Mouse (Mus musculus): ENCODE results near the gene Cacfd1. TPM values are rescaled to one million over a fixed set of nuclear protein-coding genes. Genes with fewer than 3 reads are reported as not detected.

Cacfd1 gene
- polyA plus RNA-seq, 1 experiment: 8.3 TPM

- no peaks in the 10 kb centered on the region for H3K36me3 ChIP-seq (replicated peaks; ENCODE audit: low read length)
- H3K4me1 ChIP-seq: peaks cover 3% of the 10 kb centered on the region
- H3K27me3 ChIP-seq (replicated peaks): peaks cover 72% of the 10 kb centered on the region
- no peak overlapping the region for H3K4me3 ChIP-seq (replicated peaks)
- no peaks in the 10 kb centered on the region for H3K9me3 ChIP-seq
- TF ChIP-seq FLI1 (IDR thresholded peaks at IDR 0.05; ENCODE audit: low read length) (no peak), GATA1 (IDR thresholded peaks at IDR 0.05; ENCODE audit: borderline replicate concordance, low read length) (no peak)
Observed at GRCm38 (mm10) chr2:26984640-26985039, 25.1 kb upstream of the Cacfd1 start.

DNA sequence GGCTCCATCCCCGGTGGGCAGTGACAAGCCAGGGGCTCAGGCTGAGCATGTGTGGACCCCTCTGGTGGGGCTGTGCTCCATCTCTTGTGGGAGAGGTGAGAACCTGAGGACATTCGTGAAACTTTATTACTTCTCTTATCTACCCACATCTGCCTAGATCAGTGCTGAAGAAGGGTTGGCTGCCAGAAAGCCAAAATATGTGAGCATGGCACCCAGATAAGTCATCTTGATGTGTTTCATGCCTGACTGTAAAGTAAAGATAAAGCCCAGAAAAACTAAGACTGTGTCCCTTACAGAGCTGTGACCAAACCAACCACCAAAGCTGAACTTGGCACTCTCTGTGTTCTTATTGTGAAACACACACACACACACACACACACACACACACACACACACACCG is 15.8 kb upstream of the Cacfd1 start:
- Histone ChIP-seq H3K27me3 (replicated peaks) (peaks cover 41% of the 10 kb centered on the region), H3K9me3 (peaks cover 5% of the 10 kb centered on the region; the same call in 1 of the 2 replicates), H3K36me3 (replicated peaks; ENCODE audit: low read length) (no peaks in the 10 kb centered on the region), H3K4me1 (no peaks in the 10 kb centered on the region; the same call in 1 of the 2 replicates), H3K4me3 (replicated peaks) (no peak overlapping the region)
- no peak for TF ChIP-seq FLI1 (IDR thresholded peaks at IDR 0.05; ENCODE audit: low read length)
- TF ChIP-seq GATA1 (IDR thresholded peaks at IDR 0.05; ENCODE audit: borderline replicate concordance, low read length): no peak

GRCm38 (mm10) chr2:26997498-26997897 is 12.2 kb upstream of the Cacfd1 start:
- TF ChIP-seq GATA1 (IDR thresholded peaks at IDR 0.05; ENCODE audit: borderline replicate concordance, low read length): no peak
- no peak for TF ChIP-seq FLI1 (IDR thresholded peaks at IDR 0.05; ENCODE audit: low read length)
- no peaks in the 10 kb centered on the region; the same call in 1 of the 2 replicates for H3K4me1 ChIP-seq
- H3K9me3 ChIP-seq: no peaks in the 10 kb centered on the region
- H3K27me3 ChIP-seq (replicated peaks): peaks cover 18% of the 10 kb centered on the region
- H3K4me3 ChIP-seq (replicated peaks): no peak overlapping the region
- H3K36me3 ChIP-seq (replicated peaks; ENCODE audit: low read length): no peaks in the 10 kb centered on the region

DNA sequence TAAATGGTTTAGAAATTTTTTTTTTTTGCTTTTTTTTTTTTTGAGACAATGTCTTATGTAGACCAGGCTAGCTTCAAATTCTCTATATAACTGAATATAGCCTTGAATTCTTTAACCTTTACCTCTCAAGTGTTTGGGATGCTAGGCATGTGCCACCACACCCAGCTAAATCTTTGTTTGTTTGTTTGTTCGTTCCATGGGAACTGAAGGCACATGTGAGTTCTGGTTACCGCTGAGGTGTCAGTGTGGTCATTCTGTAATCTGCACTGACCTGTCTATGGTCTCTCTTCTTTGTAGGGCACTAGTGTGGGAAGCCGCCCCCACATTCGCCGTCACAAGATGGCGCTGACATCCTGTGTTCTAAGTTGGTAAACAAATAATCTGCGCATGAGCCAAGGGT is 11.7 kb upstream of the Cacfd1 start:
- no peaks in the 10 kb centered on the region for H3K9me3 ChIP-seq
- no peaks in the 10 kb centered on the region; the same call in 1 of the 2 replicates for H3K4me1 ChIP-seq
- no peak for TF ChIP-seq FLI1 (IDR thresholded peaks at IDR 0.05; ENCODE audit: low read length)
- no peak for TF ChIP-seq GATA1 (IDR thresholded peaks at IDR 0.05; ENCODE audit: borderline replicate concordance, low read length)
- no peak overlapping the region for H3K4me3 ChIP-seq (replicated peaks)
- H3K36me3 ChIP-seq (replicated peaks; ENCODE audit: low read length): no peaks in the 10 kb centered on the region
- peaks cover 15% of the 10 kb centered on the region for H3K27me3 ChIP-seq (replicated peaks)

GRCm38 (mm10) chr2:27006255-27006654 is 3.5 kb upstream of the Cacfd1 start:
- H3K27me3 ChIP-seq (replicated peaks): peaks cover 21% of the 10 kb centered on the region
- TF ChIP-seq GATA1 (IDR thresholded peaks at IDR 0.05; ENCODE audit: borderline replicate concordance, low read length) (no peak), FLI1 (IDR thresholded peaks at IDR 0.05; ENCODE audit: low read length) (no peak)
- H3K36me3 ChIP-seq (replicated peaks; ENCODE audit: low read length): no peaks in the 10 kb centered on the region
- peaks cover 31% of the 10 kb centered on the region for H3K4me1 ChIP-seq
- H3K9me3 ChIP-seq: no peaks in the 10 kb centered on the region
- H3K4me3 ChIP-seq (replicated peaks): no peak overlapping the region

- no peak overlapping the region for H3K4me3 ChIP-seq (replicated peaks)
Observed at GRCm38 (mm10) chr2:27007701-27008100, 2.0 kb upstream of the Cacfd1 start.

DNA sequence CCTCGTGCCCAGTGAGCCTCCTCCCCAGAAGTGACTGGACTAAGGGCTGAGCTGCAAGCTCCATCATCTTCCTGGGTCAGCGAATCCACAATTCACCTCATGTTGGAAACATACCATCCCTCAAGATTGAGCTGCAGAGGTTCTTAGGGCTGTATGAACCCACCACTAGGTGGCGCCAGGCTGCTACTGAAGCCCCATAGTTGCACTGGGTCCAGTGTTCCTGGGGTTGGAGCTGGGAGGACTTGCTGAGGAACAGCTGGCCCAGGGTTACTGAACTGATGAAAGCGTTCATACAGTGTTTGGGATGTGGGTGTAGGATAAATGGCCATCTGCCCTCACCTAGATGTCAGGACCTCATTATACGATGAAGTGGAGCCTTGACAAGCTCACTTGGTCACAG is 8.1 kb downstream of the Cacfd1 start:
- H3K36me3 ChIP-seq (replicated peaks; ENCODE audit: low read length): peaks cover 94% of the 10 kb centered on the region
- peaks cover 4% of the 10 kb centered on the region; the same call in 1 of the 2 replicates for H3K4me1 ChIP-seq
- H3K9me3 ChIP-seq: no peaks in the 10 kb centered on the region
- TF ChIP-seq FLI1 (IDR thresholded peaks at IDR 0.05; ENCODE audit: low read length) (no peak), GATA1 (IDR thresholded peaks at IDR 0.05; ENCODE audit: borderline replicate concordance, low read length) (no peak)
- no peak overlapping the region for H3K4me3 ChIP-seq (replicated peaks)
- H3K27me3 ChIP-seq (replicated peaks): no peaks in the 10 kb centered on the region

More at GRCm38 (mm10) chr2:27007701-27008100, 2.0 kb upstream of the Cacfd1 start:
- TF ChIP-seq GATA1 (IDR thresholded peaks at IDR 0.05; ENCODE audit: borderline replicate concordance, low read length) (no peak), FLI1 (IDR thresholded peaks at IDR 0.05; ENCODE audit: low read length) (no peak)
- H3K36me3 ChIP-seq (replicated peaks; ENCODE audit: low read length): peaks cover 9% of the 10 kb centered on the region
- H3K27me3 ChIP-seq (replicated peaks): peaks cover 21% of the 10 kb centered on the region
- H3K9me3 ChIP-seq: no peaks in the 10 kb centered on the region
- H3K4me1 ChIP-seq: peaks cover 41% of the 10 kb centered on the region

GRCm38 (mm10) chr2:27019530-27019929 is 9.8 kb downstream of the Cacfd1 start:
- peaks cover 92% of the 10 kb centered on the region for H3K36me3 ChIP-seq (replicated peaks; ENCODE audit: low read length)
- TF ChIP-seq GATA1 (IDR thresholded peaks at IDR 0.05; ENCODE audit: borderline replicate concordance, low read length) (no peak), FLI1 (IDR thresholded peaks at IDR 0.05; ENCODE audit: low read length) (no peak)
- H3K9me3 ChIP-seq: no peaks in the 10 kb centered on the region
- H3K27me3 ChIP-seq (replicated peaks): peaks cover 5% of the 10 kb centered on the region
- peaks cover 10% of the 10 kb centered on the region; the same call in 1 of the 2 replicates for H3K4me1 ChIP-seq
- H3K4me3 ChIP-seq (replicated peaks): no peak overlapping the region

GRCm38 (mm10) chr2:27021103-27021502 is 11.4 kb downstream of the Cacfd1 start:
- Histone ChIP-seq H3K4me3 (replicated peaks) (no peak overlapping the region), H3K9me3 (no peaks in the 10 kb centered on the region), H3K4me1 (peaks cover 26% of the 10 kb centered on the region), H3K36me3 (replicated peaks; ENCODE audit: low read length) (peaks cover 80% of the 10 kb centered on the region), H3K27me3 (replicated peaks) (peaks cover 13% of the 10 kb centered on the region)
- TF ChIP-seq FLI1 (IDR thresholded peaks at IDR 0.05; ENCODE audit: low read length): no peak
- no peak for TF ChIP-seq GATA1 (IDR thresholded peaks at IDR 0.05; ENCODE audit: borderline replicate concordance, low read length)

GRCm38 (mm10) chr2:27022612-27023011 is 12.9 kb downstream of the Cacfd1 start:
- Histone ChIP-seq H3K36me3 (replicated peaks; ENCODE audit: low read length) (peaks cover 65% of the 10 kb centered on the region), H3K4me3 (replicated peaks) (no peak overlapping the region)

More at GRCm38 (mm10) chr2:27022612-27023011, 12.9 kb downstream of the Cacfd1 start:
- Histone ChIP-seq H3K4me1 (peaks cover 39% of the 10 kb centered on the region), H3K27me3 (replicated peaks) (peaks cover 13% of the 10 kb centered on the region), H3K9me3 (no peaks in the 10 kb centered on the region)
- TF ChIP-seq GATA1 (IDR thresholded peaks at IDR 0.05; ENCODE audit: borderline replicate concordance, low read length): no peak
- TF ChIP-seq FLI1 (IDR thresholded peaks at IDR 0.05; ENCODE audit: low read length): no peak

Measured in megakaryocyte, embryonic 14.5 days (primary cell).